Mouse (Mus musculus) G1E (cell line): ENCODE data around the gene Rpl38.

Experiments used
- CTCF ChIP-seq: IDR thresholded peaks from 2 replicates; pipeline ENCODE4 v1.5.1; 2012; ENCODE audit warnings: low read depth, low read length, inconsistent platforms, mixed read lengths
- GATA1 ChIP-seq: IDR thresholded peaks from 2 replicates; pipeline ENCODE4 v1.6.1; 2012; ENCODE audit warnings: borderline replicate concordance, low read length, inconsistent platforms, mixed read lengths
- GATA2 ChIP-seq: IDR thresholded peaks from 2 replicates; pipeline ENCODE4 v1.6.1; 2012; ENCODE audit warnings: low read depth, low read length, inconsistent platforms, borderline replicate concordance
- POLR2AphosphoS5 ChIP-seq: IDR thresholded peaks from 2 replicates; pipeline ENCODE4 v1.6.1; 2012; ENCODE audit warnings: low read depth, low read length, inconsistent platforms; ENCODE audit not compliant: insufficient replicate concordance
- TAL1 ChIP-seq: conservative IDR thresholded peaks from 2 replicates; pipeline ENCODE4 v1.6.1; 2012; ENCODE audit warnings: low read depth, low read length, inconsistent platforms, mixed read lengths

DNA sequence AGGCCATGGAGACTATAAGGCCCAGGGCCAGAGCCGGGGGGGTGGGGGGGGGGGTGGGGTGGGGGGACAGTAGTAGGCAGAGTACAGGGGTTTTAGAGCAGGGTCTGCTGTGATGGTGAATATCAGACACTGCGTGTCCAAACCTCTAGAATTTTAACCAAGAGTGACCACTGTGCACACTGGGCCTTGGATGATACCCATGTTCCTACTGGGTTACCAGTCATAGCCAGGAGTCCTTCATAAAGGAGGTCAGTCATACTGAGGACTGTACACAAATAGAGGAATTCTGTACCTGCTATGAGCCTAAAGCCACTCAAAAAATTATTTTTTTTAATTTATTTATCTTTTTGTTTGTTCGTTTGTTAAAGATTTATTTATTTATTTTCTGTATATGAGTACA, 20.4 kb downstream of the Rpl38 start:
- TF ChIP-seq CTCF (no peak), POLR2AphosphoS5 (no peak), TAL1 (no peak), GATA1 (no peak), GATA2 (no peak)
